Mouse (Mus musculus): ENCODE measurements around the gene Wnt7b.

Wnt7b gene

DNA sequence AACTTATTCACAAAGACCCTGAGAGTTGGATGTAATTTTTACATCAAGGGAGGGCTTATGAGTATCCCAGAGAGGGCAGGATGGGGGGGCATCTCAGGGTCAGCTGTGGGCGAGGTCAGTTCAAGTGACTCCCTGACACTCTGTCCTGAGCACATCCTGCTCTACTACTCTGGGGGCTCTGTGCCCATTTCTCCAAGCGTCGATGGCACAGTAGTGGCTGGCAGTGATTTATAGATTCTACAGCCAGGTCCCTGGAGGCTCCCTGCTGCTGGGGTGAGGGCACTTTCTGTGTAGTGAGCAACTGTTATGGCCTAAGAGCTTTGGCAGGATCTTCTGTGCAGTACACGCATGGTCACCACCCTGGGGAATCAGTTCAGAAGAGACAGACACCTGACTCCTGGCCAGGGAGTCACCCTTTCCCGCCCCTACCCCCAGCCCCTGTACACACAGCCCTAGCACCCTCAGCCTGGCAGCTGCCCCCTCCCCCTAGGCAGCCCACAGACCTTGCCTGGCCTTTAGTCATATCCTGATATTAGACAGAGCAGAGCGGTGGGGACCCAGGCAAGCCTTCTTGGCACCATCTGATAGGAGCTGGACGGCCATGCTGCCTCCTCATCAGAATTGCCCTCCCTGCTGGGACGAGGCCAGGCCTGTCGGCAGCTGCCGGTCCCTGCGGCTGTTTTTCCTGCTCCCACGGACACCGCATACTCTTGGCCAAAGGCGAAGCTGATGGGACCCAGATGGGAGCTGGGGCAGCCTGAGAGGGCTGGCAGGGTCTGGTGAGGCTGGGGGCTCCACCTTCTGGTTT is 77.0 kb downstream of the Wnt7b start:
- no peak for DNase-seq

DNA sequence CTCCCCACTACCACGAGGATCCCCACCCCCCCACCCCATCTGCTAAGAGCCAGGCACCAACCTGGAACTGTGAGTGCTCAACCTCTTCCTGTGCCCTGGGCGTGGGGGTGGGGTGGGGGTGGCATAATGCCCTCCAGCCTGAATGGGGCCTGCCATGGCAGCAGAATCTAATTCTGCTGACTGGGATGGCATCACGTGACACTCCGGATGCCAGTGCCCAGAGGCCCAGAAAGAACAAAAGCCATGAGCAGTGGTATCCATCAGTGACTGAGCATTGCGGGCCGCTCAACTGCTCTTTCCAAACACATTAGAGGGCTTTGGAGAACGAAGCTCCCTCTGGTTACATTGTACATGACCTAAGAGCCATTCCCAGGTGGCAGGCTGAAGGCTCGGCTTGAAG is 79.1 kb downstream of the Wnt7b start, which contains the start of gene 7530416G11Rik:
TSS of gene 7530416G11Rik (minus strand) at position 101 of the 400 bp plus-strand sequence.
- no peak for DNase-seq

DNA sequence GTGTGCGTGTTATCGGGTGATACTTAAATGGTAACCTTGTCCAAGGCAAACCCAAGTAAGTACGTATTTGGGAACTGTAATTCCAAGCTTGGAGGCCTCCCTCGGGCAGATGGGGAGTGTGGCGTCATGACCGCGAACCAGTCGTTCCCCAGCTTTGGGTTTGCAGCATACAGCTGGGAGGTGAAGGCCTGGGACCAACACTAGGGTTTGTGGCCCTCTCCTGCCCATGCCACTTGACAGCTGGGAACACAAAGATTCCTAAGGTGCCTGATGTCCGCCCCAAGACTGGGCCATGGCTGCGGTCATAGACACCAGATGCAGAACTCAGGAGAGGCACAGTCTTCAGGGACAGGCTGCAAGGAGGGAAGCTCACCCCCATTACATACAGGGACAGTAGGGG is 82.0 kb downstream of the Wnt7b start:
- DNase-seq, result no peak

DNA sequence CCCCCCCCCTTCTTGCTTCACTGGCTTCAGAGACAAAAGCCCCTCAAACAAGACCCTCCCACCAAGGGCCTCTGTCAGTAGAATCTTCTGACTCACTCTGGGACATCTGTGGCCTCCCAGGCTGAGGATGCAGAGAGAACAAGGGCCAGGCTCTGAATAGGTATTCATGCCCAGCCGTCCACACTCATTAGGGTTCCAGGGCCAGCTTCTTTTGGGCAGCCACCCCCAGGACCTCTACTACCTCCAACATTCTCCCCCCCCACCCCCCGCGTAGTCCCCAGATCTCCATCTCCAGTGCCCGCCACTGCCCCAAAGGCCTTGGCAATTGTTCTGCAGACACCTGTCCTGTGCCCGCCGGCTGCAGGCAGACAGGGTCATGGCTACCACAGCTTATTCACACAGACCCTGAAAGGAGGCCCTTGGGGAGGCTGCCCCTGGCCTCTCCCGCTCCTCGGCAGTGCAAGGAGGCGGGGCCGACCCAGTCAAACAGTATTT is 84.2 kb downstream of the Wnt7b start:
- DNase-seq, result no peak

DNA sequence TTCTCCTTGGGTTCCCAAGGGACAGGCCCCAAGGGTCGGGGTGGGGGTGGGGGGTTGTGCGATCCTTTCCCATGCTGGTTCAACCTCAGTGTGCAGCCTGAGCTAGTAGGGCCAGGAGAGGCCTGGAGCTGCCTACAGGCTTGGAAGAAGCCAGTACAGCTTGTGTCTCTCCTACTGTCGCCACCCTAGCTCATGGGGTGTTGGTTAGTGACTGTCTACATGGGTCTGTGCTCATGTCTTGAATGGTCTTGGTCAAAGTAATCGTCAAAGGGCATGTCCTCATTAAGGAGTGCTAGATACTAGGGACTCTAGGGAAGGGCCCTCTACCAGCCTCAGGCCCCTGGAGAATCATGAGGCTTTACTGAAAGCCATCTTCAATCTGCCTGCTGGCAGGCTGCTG is 84.7 kb downstream of the Wnt7b start:
- no peak for DNase-seq

DNA sequence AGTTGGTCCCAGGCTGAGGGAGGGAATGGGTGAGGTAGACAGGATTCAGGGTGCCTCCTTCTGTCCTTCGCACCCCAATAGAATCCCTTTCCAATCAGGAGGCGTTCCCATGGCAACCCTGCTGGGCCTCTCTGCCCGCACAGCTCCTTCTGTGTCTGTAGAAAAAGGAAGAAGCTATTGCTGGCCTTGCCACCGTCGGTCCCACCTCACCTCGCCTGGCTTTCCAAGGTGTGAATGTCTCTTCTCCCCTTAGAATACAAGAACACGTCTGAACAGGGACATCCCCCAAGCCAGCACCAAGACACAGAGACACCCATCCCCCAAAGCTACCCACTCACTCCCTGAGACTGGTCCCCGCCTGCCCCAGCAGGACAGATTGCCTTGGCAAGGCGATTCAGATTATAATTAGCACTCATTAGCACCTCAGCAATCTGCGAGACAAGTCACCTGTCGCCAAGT is 88.1 kb downstream of the Wnt7b start:
- DNase-seq, result no peak

DNA sequence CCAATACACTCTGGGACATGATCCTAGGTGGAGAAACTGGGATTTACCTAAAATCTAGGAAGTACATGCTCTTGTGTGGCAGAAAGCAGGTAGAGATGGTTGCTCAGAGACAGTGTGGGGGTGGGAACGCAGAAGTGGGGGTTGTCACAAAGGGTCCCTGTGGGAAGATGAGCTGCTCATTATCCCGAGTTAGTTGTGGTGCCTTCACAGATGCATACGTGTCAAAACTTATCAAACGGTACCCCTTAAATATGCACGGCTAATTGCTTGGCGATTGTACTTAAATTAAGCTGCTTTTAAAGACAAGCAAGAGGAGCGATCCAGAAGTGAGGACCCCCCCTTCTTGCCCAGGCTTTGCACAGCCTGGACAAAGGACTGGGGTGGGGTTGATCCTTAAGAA is 92.5 kb downstream of the Wnt7b start:
- no peak for DNase-seq

DNA sequence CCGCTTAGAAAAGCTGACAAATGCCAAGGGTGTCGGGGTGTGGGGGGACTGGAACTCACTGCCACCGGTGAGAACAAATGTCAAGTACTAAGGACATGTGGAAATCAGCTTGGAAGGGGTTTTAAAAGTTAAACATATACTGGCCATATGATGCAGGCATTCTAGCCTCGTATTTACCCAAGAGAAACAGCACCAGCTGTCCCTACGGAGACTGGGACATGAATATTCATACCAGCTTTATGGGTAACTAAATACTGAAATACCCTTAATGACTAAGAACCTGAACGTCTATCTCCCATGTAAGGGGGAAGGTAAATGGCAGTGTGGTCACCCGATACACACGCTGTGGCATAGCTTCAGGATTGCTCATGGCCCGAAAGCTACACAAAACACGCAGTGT is 93.4 kb downstream of the Wnt7b start:
- no peak for DNase-seq

All from B cell, adult 2 months (primary cell).